Mouse (Mus musculus) fat pad, adult 2 months (tissue): Measurements from ENCODE around the gene 1500009C09Rik.
A peak's percentile ranks its signal among the peaks of the same experiment; 100 is the strongest.

Experiments
- DNase-seq: peaks from one replicate; pipeline ENCODE4 v3.0.0-alpha.2; 2011; ENCODE audit warnings: low read depth, low spot score; ENCODE audit errors: extremely low read depth

1500009C09Rik gene

GRCm38 (mm10) chr15:82308416-82308815 lies 56.2 kb downstream of the 1500009C09Rik start:
- peak; percentile 77 for DNase-seq
